Mouse (Mus musculus) lung, postnatal 4 days (tissue): ENCODE data around the gene Sem1.
A peak's percentile ranks its signal among the peaks of the same experiment; 100 is the strongest.
"Not testable (repeated sequence)": the region's sequence is repeated elsewhere in the genome, so short reads cannot be mapped to it uniquely, and the experiment has no call there.

Experiments used
- DNase-seq, 2 experiments: peaks; one replicate each; pipeline ENCODE4 v3.0.0; 2021

Gene Sem1

GRCm38 (mm10) chr6:6578304-6579149, at the start of gene Sem1:
Sem1 (minus strand) TSS chr6:6578663.
- peak; percentile 92 for DNase-seq

- peak; percentile 57 to 67 for DNase-seq
Measured at GRCm38 (mm10) chr6:6622846-6623749, 44.6 kb upstream of the Sem1 start.

GRCm38 (mm10) chr6:6603561-6604544, 25.4 kb upstream of the Sem1 start:
- no peak for DNase-seq

- no peak for DNase-seq
Measured at GRCm38 (mm10) chr6:6586313-6586712, 7.8 kb upstream of the Sem1 start.

- DNase-seq, result no peak
Measured at GRCm38 (mm10) chr6:6581849-6582248, 3.4 kb upstream of the Sem1 start.

GRCm38 (mm10) chr6:6577741-6578284, 650 bp downstream of the Sem1 start:
- peak in 1 of 2 experiments; percentile 7 for DNase-seq

- DNase-seq, result no peak
Measured at GRCm38 (mm10) chr6:6577291-6577690, 1.2 kb downstream of the Sem1 start.

- DNase-seq, result peak; percentile 52 to 70
Measured at GRCm38 (mm10) chr6:6575796-6576195, 2.7 kb downstream of the Sem1 start.

GRCm38 (mm10) chr6:6568436-6568835, 10.0 kb downstream of the Sem1 start:
- DNase-seq, result no peak

- DNase-seq, result no peak
Measured at GRCm38 (mm10) chr6:6563691-6564090, 14.8 kb downstream of the Sem1 start.

- no peak for DNase-seq
Measured at GRCm38 (mm10) chr6:6562716-6563115, 15.7 kb downstream of the Sem1 start.

GRCm38 (mm10) chr6:6557647-6558046, 20.8 kb downstream of the Sem1 start:
- DNase-seq, result no peak

- no peak for DNase-seq
Measured at GRCm38 (mm10) chr6:6552006-6552405, 26.5 kb downstream of the Sem1 start.

- DNase-seq, result peak in 1 of 2 experiments; percentile 29
Measured at GRCm38 (mm10) chr6:6547997-6548396, 30.5 kb downstream of the Sem1 start.

GRCm38 (mm10) chr6:6544255-6544645, 34.2 kb downstream of the Sem1 start:
- DNase-seq, result no peak

- no peak for DNase-seq
Measured at GRCm38 (mm10) chr6:6543606-6544254, 34.7 kb downstream of the Sem1 start.

- no peak for DNase-seq
Measured at GRCm38 (mm10) chr6:6542133-6542532, 36.3 kb downstream of the Sem1 start.

GRCm38 (mm10) chr6:6536781-6537466, 41.5 kb downstream of the Sem1 start:
- no peak for DNase-seq

- not testable (repeated sequence) for DNase-seq
Measured at GRCm38 (mm10) chr6:6536359-6536758, 42.1 kb downstream of the Sem1 start.
